ENCODE assay signal across 9 mouse cellular contexts in genomic region chr6:86052032-86052459, GRCm38 (mm10). TPM values are rescaled to one million over a fixed set of nuclear protein-coding genes. Genes with fewer than 3 reads are reported as not detected.
DNase-seq lines count a peak whose midpoint lies in the region; ATAC-seq and TF ChIP-seq lines count a peak whose summit lies in the region.
"Had no signal": no experiment of that assay in that cellular context is flagged by ENCODE, and none has a peak within 500 bp of the region (broad histone marks: within the 10 kb centered on the region; RNA-seq: fewer than 3 reads in every experiment).

No protein-coding gene starts in this region.

- H3K9me3 ChIP-seq in heart, embryonic 11.5 days (replicated peaks; ENCODE audit: control insufficient read depth, low read length) = no peaks in the 10 kb centered on the region
- no peaks in the 10 kb centered on the region for H3K9me3 ChIP-seq in hindbrain, embryonic 10.5 days
- no peaks in the 10 kb centered on the region for H3K9me3 ChIP-seq in midbrain, embryonic 11.5 days (ENCODE audit: control insufficient read depth, low read length)

- peak overlapping the region; percentile 32; the same call in 1 of the 2 replicates for H3K27ac ChIP-seq in heart, embryonic 11.5 days (ENCODE audit: low read depth, low read length)
- peak overlapping the region; percentile 91 for H3K27ac ChIP-seq in hindbrain, embryonic 10.5 days
- peak overlapping the region; percentile 87 for H3K27ac ChIP-seq in midbrain, embryonic 11.5 days (ENCODE audit: low read depth, low read length)

- CTCF ChIA-PET in Patski (lab: Charles Lee) = no interaction called here

- TF ChIP-seq CTCF in Patski (IDR thresholded peaks at IDR 0.05) = no peak

- no peaks in the 10 kb centered on the region for H3K27me3 ChIP-seq in heart, embryonic 11.5 days (ENCODE audit: control insufficient read depth, insufficient read depth, low read length)
- H3K27me3 ChIP-seq in Patski = peaks cover 5% of the 10 kb centered on the region
- no peaks in the 10 kb centered on the region for H3K27me3 ChIP-seq in hindbrain, embryonic 10.5 days (ENCODE audit: insufficient read depth, poor library complexity, severe bottlenecking)
- H3K27me3 ChIP-seq in midbrain, embryonic 11.5 days (ENCODE audit: control insufficient read depth, insufficient read depth, low read length) = no peaks in the 10 kb centered on the region

- ATAC-seq in heart, embryonic 11.5 days (replicated peaks; ENCODE audit: insufficient number of reproducible peaks, low FRiP score, low TSS enrichment) = peak; percentile 75
- ATAC-seq in Patski = peak; percentile 36
- peak; percentile 88 for ATAC-seq in midbrain, embryonic 11.5 days (ENCODE audit: low FRiP score)
- no peak for ATAC-seq in inflammation-experienced regulatory T-cells, adult 6 months

- no peaks in the 10 kb centered on the region for H3K36me3 ChIP-seq in heart, embryonic 11.5 days (ENCODE audit: control insufficient read depth, insufficient read depth, low read length)
- no peaks in the 10 kb centered on the region for H3K36me3 ChIP-seq in hindbrain, embryonic 10.5 days
- no peaks in the 10 kb centered on the region for H3K36me3 ChIP-seq in midbrain, embryonic 11.5 days (ENCODE audit: control insufficient read depth, insufficient read depth, low read length)

- peaks cover 19% of the 10 kb centered on the region for H3K4me1 ChIP-seq in heart, embryonic 11.5 days (ENCODE audit: control insufficient read depth, insufficient read depth, low read length)
- H3K4me1 ChIP-seq in hindbrain, embryonic 10.5 days (replicated peaks) = peaks cover 65% of the 10 kb centered on the region
- peaks cover 39% of the 10 kb centered on the region for H3K4me1 ChIP-seq in midbrain, embryonic 11.5 days (ENCODE audit: control insufficient read depth, insufficient read depth, low read length)

- in situ Hi-C loops in Patski (cut with MboI; ENCODE audit: low pct_unique_long_range_greater_than_20kb) = no loop called here

- no peak overlapping the region for H3K4me3 ChIP-seq in heart, embryonic 11.5 days (ENCODE audit: low read depth, low read length)
- H3K4me3 ChIP-seq in hindbrain, embryonic 10.5 days = peak overlapping the region; percentile 30
- H3K4me3 ChIP-seq in midbrain, embryonic 11.5 days (ENCODE audit: low read depth, low read length) = no peak overlapping the region

- no peak overlapping the region for H3K4me2 ChIP-seq in heart, embryonic 11.5 days
- peak overlapping the region; percentile 37 for H3K4me2 ChIP-seq in midbrain, embryonic 11.5 days

- no peak overlapping the region for H3K9ac ChIP-seq in heart, embryonic 11.5 days (ENCODE audit: low read depth, low read length)
- H3K9ac ChIP-seq in midbrain, embryonic 11.5 days (ENCODE audit: low read length) = peak overlapping the region; percentile 47

- WGBS in heart, embryonic 11.5 days (ENCODE audit: insufficient replicate concordance) = 23% methylated on average over 7 of the region's 7 CpGs
- 16% methylated on average over 7 of the region's 7 CpGs for WGBS in hindbrain, embryonic 10.5 days
- 8% methylated on average over 7 of the region's 7 CpGs for WGBS in midbrain, embryonic 11.5 days

- POLR2A ChIA-PET in Patski (lab: Charles Lee) = no interaction called here

- no peak for DNase-seq in heart, adult 18-20 months
- no peak for DNase-seq in Patski (ENCODE audit: low read depth, low spot score)
- peak; percentile 72 for DNase-seq in hindbrain, embryonic 10.5 days (ENCODE audit: low spot score)
- DNase-seq in midbrain, embryonic 11.5 days (ENCODE audit: low spot score, missing footprints) = peak; percentile 94
- no peak for DNase-seq in spleen, postnatal 4 days (ENCODE audit: low spot score in 2 of 2)
- no peak for DNase-seq in adrenal gland, postnatal 4 days (ENCODE audit: low spot score in 2 of 2)

RNA-seq across cellular contexts. Expression of gene Add2, which starts 23.6 kb away (rescaled TPM):
- polyA plus RNA-seq in heart, embryonic 11.5 days (2014; fragmentation: Nextera tagmentation; extraction: Ambion mirVana) = 11.9 and 16.4 TPM in 2 replicates
- total RNA-seq in heart, adult 18-20 months (2021) = under 1 TPM; 0.18 to 0.30 TPM
- polyA plus RNA-seq in Patski (2021) = 0.03 TPM
- 43.6 and 84.1 TPM in 2 replicates for polyA plus RNA-seq in hindbrain, embryonic 10.5 days (2016; fragmentation: Nextera tagmentation; extraction: Ambion mirVana)
- 57.8 and 64.5 TPM in 2 replicates for polyA plus RNA-seq in midbrain, embryonic 11.5 days (2014; fragmentation: Nextera tagmentation; extraction: Ambion mirVana)
- not detected for polyA plus RNA-seq in inflammation-experienced regulatory T-cells, adult 6 months (2017; shearing (Covaris generic))
- 10 to 100 TPM in 1 of 2 experiments, 1 to 10 TPM in 1; 9.7 to 18.2 TPM for total RNA-seq in adrenal gland, postnatal 4 days (2021)

RNA-seq across cellular contexts. Expression of gene Figla, which starts 36.1 kb away (rescaled TPM):
- polyA plus RNA-seq in heart, embryonic 11.5 days (2014; fragmentation: Nextera tagmentation; extraction: Ambion mirVana) = not detected in 2 replicates
- not detected for total RNA-seq in heart, adult 18-20 months (2021)
- not detected for polyA plus RNA-seq in Patski (2021)
- polyA plus RNA-seq in hindbrain, embryonic 10.5 days (2016; fragmentation: Nextera tagmentation; extraction: Ambion mirVana) = not detected in 2 replicates
- polyA plus RNA-seq in midbrain, embryonic 11.5 days (2014; fragmentation: Nextera tagmentation; extraction: Ambion mirVana) = not detected in 2 replicates
- not detected for polyA plus RNA-seq in inflammation-experienced regulatory T-cells, adult 6 months (2017; shearing (Covaris generic))
- not detected for total RNA-seq in adrenal gland, postnatal 4 days (2021)
- polyA plus RNA-seq: large intestine, adult 2 months had no signal

Comparison
In these comparisons a context has a peak if more than half of its experiments do, and no peak if none do; other contexts are left out.
1. H3K27ac ChIP-seq: peak in every context shown above with its lines; median percentile 91 in hindbrain, embryonic 10.5 days; 87 in midbrain, embryonic 11.5 days; 32 in heart, embryonic 11.5 days.
2. DNase-seq: peak in hindbrain, embryonic 10.5 days (single experiment) and midbrain, embryonic 11.5 days (single experiment); none in heart, adult 18-20 months (0 of 2), Patski (single experiment), spleen, postnatal 4 days (0 of 2) and adrenal gland, postnatal 4 days (0 of 2).
3. RNA of gene Add2, which starts 23.6 kb away (polyA plus RNA-seq): 43.6 to 84.1 TPM in hindbrain, embryonic 10.5 days, 57.8 to 64.5 TPM in midbrain, embryonic 11.5 days and 11.9 to 16.4 TPM in heart, embryonic 11.5 days; 0.03 TPM in Patski (single experiment) and not detected in inflammation-experienced regulatory T-cells, adult 6 months; every median in the first group is over 10 times any median in the second.